Mouse (Mus musculus): ENCODE data around the gene Bnc1.

Bnc1 gene

GRCm38 (mm10) chr7:81992131-81993061 lies at the start of gene Bnc1:
Bnc1 (minus strand) TSS chr7:81992292.
- DNase-seq, result peak; percentile 33

- no peak for DNase-seq
Measured at GRCm38 (mm10) chr7:82033347-82033746, 41.3 kb upstream of the Bnc1 start.

GRCm38 (mm10) chr7:82029666-82030065 lies 37.6 kb upstream of the Bnc1 start:
- peak; percentile 66 for DNase-seq

- DNase-seq, result no peak
Measured at GRCm38 (mm10) chr7:82025802-82026201, 33.7 kb upstream of the Bnc1 start.

- DNase-seq, result no peak
Measured at GRCm38 (mm10) chr7:82023676-82024075, 31.6 kb upstream of the Bnc1 start.

GRCm38 (mm10) chr7:82022404-82022803 lies 30.3 kb upstream of the Bnc1 start:
- DNase-seq, result no peak

GRCm38 (mm10) chr7:82018031-82018430 lies 25.9 kb upstream of the Bnc1 start:
- no peak for DNase-seq

- DNase-seq, result peak; percentile 17
Measured at GRCm38 (mm10) chr7:82016751-82017710, 24.9 kb upstream of the Bnc1 start.

- no peak for DNase-seq
Measured at GRCm38 (mm10) chr7:82012472-82012871, 20.4 kb upstream of the Bnc1 start.

GRCm38 (mm10) chr7:82011534-82012401 lies 19.7 kb upstream of the Bnc1 start:
- no peak for DNase-seq

- DNase-seq, result no peak
Measured at GRCm38 (mm10) chr7:82007151-82007550, 15.1 kb upstream of the Bnc1 start.

- no peak for DNase-seq
Measured at GRCm38 (mm10) chr7:82004228-82004627, 12.1 kb upstream of the Bnc1 start.

GRCm38 (mm10) chr7:81999816-82000215 lies 7.7 kb upstream of the Bnc1 start:
- no peak for DNase-seq

GRCm38 (mm10) chr7:81999372-81999771 lies 7.3 kb upstream of the Bnc1 start:
- DNase-seq, result no peak

- no peak for DNase-seq
Measured at GRCm38 (mm10) chr7:81995975-81996374, 3.9 kb upstream of the Bnc1 start.

GRCm38 (mm10) chr7:81995126-81995525 lies 3.0 kb upstream of the Bnc1 start:
- DNase-seq, result no peak

- no peak for DNase-seq
Measured at GRCm38 (mm10) chr7:81993140-81993539, 1.0 kb upstream of the Bnc1 start.

GRCm38 (mm10) chr7:81991611-81992061 lies 456 bp downstream of the Bnc1 start:
- DNase-seq, result no peak

- no peak for DNase-seq
Measured at GRCm38 (mm10) chr7:81991116-81991515, 976 bp downstream of the Bnc1 start.

GRCm38 (mm10) chr7:81983651-81984050 lies 8.4 kb downstream of the Bnc1 start:
- DNase-seq, result no peak

GRCm38 (mm10) chr7:81978304-81978703 lies 13.8 kb downstream of the Bnc1 start:
- DNase-seq, result no peak

- DNase-seq, result no peak
Measured at GRCm38 (mm10) chr7:81974616-81975015, 17.5 kb downstream of the Bnc1 start.
